Mouse (Mus musculus) lung, adult 2 months (tissue): Measurements from ENCODE around the gene Nsf. TPM values are rescaled to one million over a fixed set of nuclear protein-coding genes. Genes with fewer than 3 reads are reported as not detected.

Experiments
- DNase-seq: peaks from one replicate; pipeline ENCODE4 v3.0.0; 2022
- H3K4me1 ChIP-seq: fragments of 200-500 bp; 2 replicates; pipeline ENCODE4 v1.6.1; 2011; ENCODE audit warnings: low read length; ENCODE audit not compliant: control insufficient read depth, insufficient read depth
- H3K4me3 ChIP-seq: fragments of 200-500 bp; replicated peaks from 2 replicates; pipeline ENCODE3; 2011; ENCODE audit warnings: low read depth, mild to moderate bottlenecking, control low read depth, low read length; ENCODE audit errors: extremely low read depth
- CTCF ChIP-seq: fragments of 200-500 bp; IDR thresholded peaks from 2 replicates; pipeline ENCODE4 v1.5.1; 2011; ENCODE audit warnings: mild to moderate bottlenecking, low read length, control low read depth; ENCODE audit not compliant: insufficient read depth
- POLR2A ChIP-seq: fragments of 200-500 bp; IDR thresholded peaks from 2 replicates; pipeline ENCODE4 v1.6.1; 2011; ENCODE audit warnings: low read depth, mild to moderate bottlenecking, control low read depth, low read length, borderline replicate concordance; ENCODE audit errors: extremely low read depth
- WGBS: fragments of 180-500 bp; shearing (Covaris S2); methylation state at CpG from one replicate; pipeline ENCODE4 v1.1.7; 2018; 5-methylcytosine and 5-hydroxymethylcytosine counted together
- polyA plus RNA-seq: library from polyadenylated mRNA; depleted of rRNA; stranded (reverse); fragments of >200 nt; gene quantifications from 2 replicates; pipeline ENCODE4 v1.2.3, GENCODE M21; 2012

Gene Nsf
- polyA plus RNA-seq, 1 experiment = 35.2 TPM

DNA sequence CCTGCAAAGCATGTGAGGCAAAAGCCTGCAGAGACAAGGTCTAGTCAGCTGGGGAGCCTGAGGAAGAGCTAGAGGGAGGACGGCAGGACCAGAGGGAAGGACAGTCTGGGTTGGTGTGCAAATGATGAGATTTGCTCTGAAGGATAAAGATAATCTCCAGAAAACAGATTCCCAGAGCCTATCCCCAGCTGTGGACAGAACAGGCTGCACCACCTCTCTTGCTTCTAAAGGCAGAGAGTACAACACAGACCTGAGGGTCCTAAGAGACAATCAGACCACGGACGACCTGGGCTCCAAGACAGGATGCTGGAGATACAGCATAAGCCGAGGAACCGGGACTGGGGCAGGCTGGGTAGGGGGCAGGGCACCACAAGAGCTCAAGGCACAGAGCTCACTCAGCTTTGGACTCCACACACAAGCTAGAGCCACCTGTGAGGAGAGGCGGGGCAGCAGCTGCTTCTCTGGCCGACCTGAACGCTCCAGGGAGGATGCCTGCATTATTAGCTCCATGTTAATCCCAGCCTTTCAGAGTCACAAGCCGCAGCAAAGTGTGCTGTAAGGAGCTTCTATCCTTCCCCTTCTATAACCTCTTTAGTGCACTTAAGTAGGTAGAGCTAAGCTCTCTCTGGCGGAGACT lies 100.5 kb downstream of the Nsf start:
- no peaks in the 10 kb centered on the region for H3K4me1 ChIP-seq
- TF ChIP-seq POLR2A (no peak), CTCF (no peak)
- WGBS = 70% methylated on average over 10 of the region's 10 CpGs
- H3K4me3 ChIP-seq = no peak overlapping the region
- DNase-seq = no peak

DNA sequence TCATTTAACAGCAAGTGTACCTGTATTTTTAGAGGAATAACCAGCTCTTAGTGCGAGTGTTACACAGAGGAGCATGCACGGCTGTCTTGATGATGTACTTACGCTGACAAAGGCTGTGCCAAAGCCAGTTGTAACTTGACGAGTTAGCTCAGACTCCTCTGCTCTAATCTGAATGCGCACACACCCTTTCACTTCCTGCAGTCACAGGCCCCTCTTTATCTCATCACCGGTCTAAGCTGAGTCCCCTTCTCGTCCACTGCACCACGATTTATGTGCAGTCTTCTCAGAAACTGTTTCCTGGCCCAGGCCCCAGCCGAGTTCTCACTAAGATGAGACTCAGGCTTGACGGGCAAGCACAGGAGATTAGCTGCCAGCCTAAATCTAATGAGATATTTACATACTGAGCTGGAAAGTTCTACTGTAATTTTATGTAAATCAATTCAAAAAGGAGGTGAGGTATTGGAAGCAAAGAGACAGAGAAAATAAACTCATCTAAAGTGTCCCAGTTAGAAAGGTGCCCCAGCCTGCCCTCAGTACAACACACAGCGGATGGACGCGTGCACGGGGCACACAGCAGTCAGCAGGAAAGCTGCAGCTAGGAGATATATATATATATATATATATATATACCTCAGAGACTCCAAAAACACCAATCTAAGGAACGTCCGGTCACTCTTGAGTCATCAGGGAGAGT lies 101.1 kb downstream of the Nsf start:
- TF ChIP-seq POLR2A (no peak), CTCF (no peak)
- 63% methylated on average over 16 of the region's 16 CpGs for WGBS
- Histone ChIP-seq H3K4me3 (no peak overlapping the region), H3K4me1 (no peaks in the 10 kb centered on the region)
- DNase-seq = no peak

DNA sequence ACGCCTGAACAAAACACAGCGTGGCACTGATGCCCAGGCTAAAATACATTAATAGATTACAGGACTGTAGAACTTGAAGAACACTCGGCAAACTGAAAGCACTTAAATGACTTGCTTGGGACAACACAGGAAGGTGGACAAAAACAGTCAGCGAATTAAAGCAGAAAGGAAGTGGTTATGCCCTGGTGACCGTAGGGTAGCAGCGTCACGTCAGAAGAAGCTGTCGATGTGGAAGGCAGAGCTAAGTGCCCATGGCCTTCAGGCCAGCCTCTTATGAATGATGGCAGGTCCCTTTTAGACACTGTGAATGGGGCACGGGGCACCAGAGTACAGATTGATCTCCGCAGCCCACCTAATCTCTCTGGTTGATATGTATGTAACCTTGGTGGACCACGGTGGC lies 105.6 kb downstream of the Nsf start:
- Histone ChIP-seq H3K4me1 (no peaks in the 10 kb centered on the region), H3K4me3 (no peak overlapping the region)
- TF ChIP-seq CTCF = no peak
- TF ChIP-seq POLR2A = no peak
- DNase-seq = no peak
- 80% methylated on average over 11 of the region's 11 CpGs for WGBS

DNA sequence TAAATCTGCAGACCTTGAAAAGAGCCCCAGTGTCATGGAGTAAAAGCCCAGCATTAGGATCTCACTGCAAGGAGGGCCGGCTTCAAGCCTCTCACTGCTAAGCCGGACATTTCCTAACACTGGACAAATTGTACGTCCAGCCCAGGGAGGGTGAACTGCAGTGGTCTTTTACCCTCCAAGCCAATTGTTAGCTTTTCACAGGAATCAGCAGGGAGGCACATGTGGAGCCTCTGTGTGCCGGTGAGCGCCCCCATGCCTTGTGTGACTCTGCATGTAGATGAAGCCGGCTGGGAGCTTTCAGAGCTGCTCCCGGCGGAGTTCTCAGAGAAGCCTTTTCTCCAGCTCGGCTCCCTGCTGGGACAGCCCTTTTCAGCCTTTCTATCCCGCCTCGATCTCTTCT lies 113.0 kb downstream of the Nsf start:
- Histone ChIP-seq H3K4me3 (no peak overlapping the region), H3K4me1 (no peaks in the 10 kb centered on the region)
- DNase-seq = no peak
- 64% methylated on average over 11 of the region's 11 CpGs for WGBS
- TF ChIP-seq CTCF = no peak
- TF ChIP-seq POLR2A = no peak

DNA sequence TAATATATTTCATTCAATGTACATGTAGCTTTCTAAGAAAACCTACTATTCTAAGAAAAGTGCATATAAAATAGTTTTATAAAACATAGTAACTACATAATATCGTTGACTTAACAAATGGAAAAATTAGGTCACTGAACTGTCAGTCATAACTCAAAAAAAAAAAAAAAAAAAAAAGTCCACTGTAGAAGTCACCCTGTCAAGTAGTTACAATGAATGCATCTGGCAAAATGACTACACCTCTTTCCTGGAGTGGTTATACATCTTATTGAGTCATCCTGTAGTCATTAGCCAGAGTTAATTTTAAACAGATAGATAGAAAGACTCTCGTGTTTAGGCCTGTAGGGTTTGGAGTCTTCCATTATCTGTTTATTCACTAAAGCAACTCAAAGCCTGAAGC lies 114.9 kb downstream of the Nsf start:
- H3K4me1 ChIP-seq = no peaks in the 10 kb centered on the region
- 81% methylated on average over 2 of the region's 2 CpGs for WGBS
- H3K4me3 ChIP-seq = no peak overlapping the region
- TF ChIP-seq CTCF (no peak), POLR2A (no peak)
- DNase-seq = no peak

DNA sequence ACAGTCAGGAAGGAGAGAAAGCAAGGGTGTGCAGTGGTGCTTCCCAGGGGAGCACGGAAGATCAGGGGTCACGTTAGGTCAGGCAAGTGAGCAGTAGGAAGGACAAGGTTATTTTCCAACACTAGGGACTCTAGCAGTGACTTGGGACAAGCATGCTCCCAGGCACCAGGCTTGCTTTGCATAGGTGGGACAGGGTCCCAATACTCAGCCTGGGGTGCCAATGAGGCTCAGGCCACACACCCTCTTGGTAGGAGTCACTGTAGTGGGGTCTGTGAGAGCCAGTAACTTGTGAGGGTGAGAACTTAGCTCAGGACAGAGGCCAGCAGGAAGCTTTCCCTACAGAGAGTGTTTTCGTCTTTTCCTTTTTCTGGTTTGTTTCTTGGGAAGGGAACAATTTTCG lies 121.5 kb downstream of the Nsf start:
- WGBS = 87% methylated on average over 4 of the region's 4 CpGs
- Histone ChIP-seq H3K4me1 (no peaks in the 10 kb centered on the region), H3K4me3 (no peak overlapping the region)
- TF ChIP-seq CTCF (no peak), POLR2A (no peak)
- no peak for DNase-seq

DNA sequence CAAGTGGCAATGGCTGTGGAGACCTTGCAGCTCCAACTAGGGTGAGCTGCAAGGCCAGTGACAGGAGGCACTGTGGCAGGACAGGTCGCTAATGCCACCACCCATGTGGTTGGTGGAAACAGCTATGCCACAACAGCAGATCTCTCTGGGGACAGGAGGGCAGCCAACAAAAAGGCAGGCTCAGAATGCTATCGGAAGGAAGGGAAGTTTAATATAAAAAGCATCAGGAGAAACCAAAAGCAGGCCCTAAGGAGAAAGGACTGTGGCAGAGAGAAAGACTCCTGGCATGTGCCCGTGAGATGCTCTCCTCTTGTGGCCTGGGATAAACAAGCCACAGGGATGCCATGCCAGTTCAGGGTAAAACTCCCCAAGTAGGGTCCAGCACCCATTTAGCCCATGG lies 122.1 kb downstream of the Nsf start:
- Histone ChIP-seq H3K4me1 (no peaks in the 10 kb centered on the region), H3K4me3 (no peak overlapping the region)
- no peak for TF ChIP-seq POLR2A
- TF ChIP-seq CTCF = no peak
- WGBS = 88% methylated on average over 3 of the region's 3 CpGs
- DNase-seq = no peak

DNA sequence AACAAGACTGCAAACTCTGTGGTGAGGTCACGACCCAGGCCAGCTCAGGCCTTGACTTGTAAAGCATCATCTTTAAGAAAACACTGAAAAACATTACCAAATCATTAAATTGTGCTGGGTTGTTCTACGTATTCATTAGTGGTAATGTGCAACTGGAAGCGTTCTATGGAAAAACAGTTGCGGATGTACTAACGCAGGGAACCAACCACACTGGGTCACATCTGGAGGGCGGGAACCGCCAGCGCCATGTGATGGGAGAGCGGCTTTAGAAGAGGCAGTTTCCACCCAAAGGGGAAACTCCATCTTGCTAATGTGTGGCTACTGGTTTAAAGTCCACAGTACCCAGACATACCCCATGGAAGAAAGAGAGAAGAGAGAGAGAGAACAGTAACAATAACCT lies 123.4 kb downstream of the Nsf start:
- no peak for DNase-seq
- TF ChIP-seq CTCF = no peak
- no peak overlapping the region for H3K4me3 ChIP-seq
- H3K4me1 ChIP-seq = no peaks in the 10 kb centered on the region
- 97% methylated on average over 9 of the region's 9 CpGs for WGBS

DNA sequence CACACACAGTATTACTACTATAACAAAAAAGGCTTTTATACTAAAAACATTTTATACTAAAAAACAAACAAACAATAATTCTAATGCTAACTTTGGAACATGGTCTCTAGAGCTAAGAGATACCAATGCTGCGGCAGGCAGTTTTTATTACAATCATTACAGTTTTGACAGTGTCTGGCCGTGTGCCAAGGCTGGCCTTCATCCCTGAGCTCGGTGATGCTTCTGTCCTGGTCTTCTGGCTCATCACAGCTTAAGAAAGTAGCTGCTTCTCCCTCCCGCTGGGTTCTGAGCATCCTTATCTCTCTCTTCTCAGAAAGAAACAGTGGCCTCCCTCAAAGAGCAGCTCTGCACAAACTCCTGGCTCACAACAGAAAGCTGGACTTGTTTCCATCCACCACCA lies 123.9 kb downstream of the Nsf start:
- no peak for DNase-seq
- TF ChIP-seq CTCF (no peak), POLR2A (no peak)
- no peak overlapping the region for H3K4me3 ChIP-seq
- 54% methylated on average over 4 of the region's 4 CpGs for WGBS
- H3K4me1 ChIP-seq = no peaks in the 10 kb centered on the region

DNA sequence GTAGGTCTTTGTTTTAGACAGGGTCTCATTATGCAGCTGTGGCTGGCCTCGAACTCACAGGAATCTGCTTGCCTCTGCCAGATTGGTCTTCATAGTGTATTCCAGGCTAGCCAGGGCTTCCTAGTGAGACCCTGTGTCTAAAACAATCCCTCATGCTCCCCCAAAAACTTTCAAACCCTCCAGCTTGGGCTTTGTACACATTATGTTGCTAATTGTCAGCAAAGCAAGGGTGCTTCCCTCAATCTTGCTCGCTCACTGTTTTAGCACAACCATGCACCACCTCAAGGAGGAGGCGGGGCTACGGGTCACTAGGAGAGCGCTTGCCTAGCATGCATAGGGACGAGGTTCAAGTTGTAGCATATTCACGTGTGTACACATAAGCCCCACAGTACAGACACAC lies 125.0 kb downstream of the Nsf start:
- Histone ChIP-seq H3K4me1 (no peaks in the 10 kb centered on the region), H3K4me3 (no peak overlapping the region)
- no peak for TF ChIP-seq CTCF
- no peak for TF ChIP-seq POLR2A
- DNase-seq = no peak
- 84% methylated on average over 7 of the region's 7 CpGs for WGBS
